Mouse (Mus musculus): ENCODE measurements at regions not wholly inside any gene's neighbourhood (a gene's known extent, or its start where the extent isn't known, plus 50 kb on each side); places are given as distances from the start of the nearest gene placed in this dataset.
"Not testable (repeated sequence)": the region's sequence is repeated elsewhere in the genome, so short reads cannot be mapped to it uniquely, and the experiment has no call there.

DNA sequence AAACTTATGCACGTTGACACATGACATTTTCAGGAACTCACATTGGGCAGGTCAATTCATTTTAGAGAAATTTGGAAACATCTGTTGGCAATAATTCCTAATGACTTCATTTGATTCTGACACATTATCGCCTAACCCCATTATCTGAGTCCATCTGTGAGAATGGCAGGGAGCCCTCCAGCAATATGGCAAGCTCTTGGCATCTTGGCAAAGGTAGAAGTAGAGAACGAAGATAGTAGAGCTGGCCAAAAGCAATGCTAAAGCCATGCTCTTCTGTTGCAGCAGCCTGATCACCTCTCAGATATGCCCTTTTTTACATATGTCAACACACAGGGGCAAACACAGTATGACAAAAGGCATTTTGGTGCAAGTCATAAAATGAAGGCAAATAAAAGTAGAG, 536.4 kb upstream of the Ins1 start:
- no peak for TF ChIP-seq POLR2A (IDR thresholded peaks at IDR 0.05; ENCODE audit: borderline replicate concordance, insufficient read depth, low read length)
- no peak for TF ChIP-seq CTCF (IDR thresholded peaks at IDR 0.05; ENCODE audit: borderline replicate concordance, insufficient read depth, low read depth, low read length)
- no peaks in the 10 kb centered on the region for H3K27me3 ChIP-seq (ENCODE audit: control insufficient read depth, insufficient read depth, low read length)
- WGBS, result 9% methylated on average over 3 of the region's 3 CpGs
- no peak overlapping the region for H3K4me3 ChIP-seq (replicated peaks; ENCODE audit: insufficient read depth, low read depth, low read length)
- H3K27ac ChIP-seq (ENCODE audit: insufficient read depth, low read length), result no peak overlapping the region
- no peaks in the 10 kb centered on the region for H3K4me1 ChIP-seq (ENCODE audit: control insufficient read depth, insufficient read depth, low read length)
- DNase-seq, result peak in 1 of 2 experiments; percentile 11

DNA sequence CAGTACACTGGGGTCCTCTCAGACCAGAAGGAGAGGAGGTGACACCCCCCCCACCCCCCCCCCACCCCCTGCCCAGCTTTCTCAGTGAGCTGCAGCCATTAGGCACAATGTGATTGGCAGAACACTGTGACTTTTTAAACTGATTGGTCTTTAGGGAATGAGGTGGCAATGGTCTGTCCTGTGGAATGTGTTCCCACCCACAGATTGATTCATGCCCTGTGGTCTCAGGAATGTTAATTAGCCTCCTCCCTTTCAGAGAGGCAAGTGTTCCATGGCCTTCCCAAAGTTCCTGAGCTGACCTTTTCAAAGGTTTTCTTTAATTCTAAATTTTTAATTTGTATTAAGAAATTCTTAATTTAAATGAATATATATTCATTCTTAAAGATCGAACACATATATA, 524.0 kb upstream of the Ins1 start:
- Histone ChIP-seq H3K27ac (ENCODE audit: insufficient read depth, low read length) (no peak overlapping the region), H3K27me3 (ENCODE audit: control insufficient read depth, insufficient read depth, low read length) (no peaks in the 10 kb centered on the region), H3K4me3 (replicated peaks; ENCODE audit: insufficient read depth, low read depth, low read length) (no peak overlapping the region), H3K4me1 (ENCODE audit: control insufficient read depth, insufficient read depth, low read length) (no peaks in the 10 kb centered on the region)
- TF ChIP-seq CTCF (IDR thresholded peaks at IDR 0.05; ENCODE audit: borderline replicate concordance, insufficient read depth, low read depth, low read length) (no peak), POLR2A (IDR thresholded peaks at IDR 0.05; ENCODE audit: borderline replicate concordance, insufficient read depth, low read length) (no peak)
- 90% methylated on average over 1 of the region's 1 CpGs for WGBS
- DNase-seq, result no peak

DNA sequence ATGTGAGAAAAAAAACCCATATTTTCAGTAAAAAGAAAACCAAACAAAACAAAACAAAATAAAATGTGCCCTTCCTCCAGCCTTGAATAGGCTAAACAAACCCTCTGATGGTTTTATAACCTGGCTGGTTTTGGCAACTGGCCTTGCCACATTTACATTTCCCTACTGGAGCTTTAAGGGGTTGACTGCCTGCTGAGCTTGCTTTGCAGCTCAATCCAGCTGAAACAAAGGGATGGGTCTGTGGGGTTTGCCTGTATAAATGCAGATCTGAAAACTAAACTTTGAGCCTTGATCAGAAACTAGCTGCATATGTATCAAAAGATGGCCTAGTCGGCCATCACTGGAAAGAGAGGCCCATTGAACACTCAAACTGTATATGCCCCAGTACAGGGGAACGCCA, 523.1 kb upstream of the Ins1 start:
- Histone ChIP-seq H3K27me3 (ENCODE audit: control insufficient read depth, insufficient read depth, low read length) (no peaks in the 10 kb centered on the region), H3K4me1 (ENCODE audit: control insufficient read depth, insufficient read depth, low read length) (no peaks in the 10 kb centered on the region), H3K4me3 (replicated peaks; ENCODE audit: insufficient read depth, low read depth, low read length) (no peak overlapping the region), H3K27ac (ENCODE audit: insufficient read depth, low read length) (no peak overlapping the region)
- 65% methylated on average over 2 of the region's 2 CpGs for WGBS
- TF ChIP-seq POLR2A (IDR thresholded peaks at IDR 0.05; ENCODE audit: borderline replicate concordance, insufficient read depth, low read length) (no peak), CTCF (IDR thresholded peaks at IDR 0.05; ENCODE audit: borderline replicate concordance, insufficient read depth, low read depth, low read length) (no peak)
- no peak for DNase-seq

DNA sequence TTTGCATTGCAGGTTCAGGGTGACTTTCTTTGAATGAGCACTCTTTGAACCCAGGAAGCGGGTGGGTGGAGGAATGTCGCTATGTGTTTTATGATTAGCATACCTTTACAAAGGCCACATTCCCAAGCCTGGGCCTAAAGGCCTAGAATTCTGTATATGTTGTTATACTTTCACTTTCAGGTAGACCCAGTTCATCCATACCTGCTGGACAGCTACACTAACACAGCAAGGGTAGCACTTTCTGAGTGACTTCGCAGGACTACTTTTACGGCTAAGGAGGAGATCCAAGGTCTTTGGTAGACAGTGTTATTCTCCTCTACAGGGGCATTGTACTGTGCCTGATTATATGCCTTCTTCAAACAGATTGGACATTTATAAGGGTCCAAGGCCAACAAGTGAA, 521.9 kb upstream of the Ins1 start:
- not testable (repeated sequence) for DNase-seq; H3K27ac ChIP-seq (ENCODE audit: insufficient read depth, low read length); H3K4me1 ChIP-seq (ENCODE audit: control insufficient read depth, insufficient read depth, low read length); H3K4me3 ChIP-seq (replicated peaks; ENCODE audit: insufficient read depth, low read depth, low read length); H3K27me3 ChIP-seq (ENCODE audit: control insufficient read depth, insufficient read depth, low read length)
- WGBS, result 97% methylated on average over 4 of the region's 4 CpGs

DNA sequence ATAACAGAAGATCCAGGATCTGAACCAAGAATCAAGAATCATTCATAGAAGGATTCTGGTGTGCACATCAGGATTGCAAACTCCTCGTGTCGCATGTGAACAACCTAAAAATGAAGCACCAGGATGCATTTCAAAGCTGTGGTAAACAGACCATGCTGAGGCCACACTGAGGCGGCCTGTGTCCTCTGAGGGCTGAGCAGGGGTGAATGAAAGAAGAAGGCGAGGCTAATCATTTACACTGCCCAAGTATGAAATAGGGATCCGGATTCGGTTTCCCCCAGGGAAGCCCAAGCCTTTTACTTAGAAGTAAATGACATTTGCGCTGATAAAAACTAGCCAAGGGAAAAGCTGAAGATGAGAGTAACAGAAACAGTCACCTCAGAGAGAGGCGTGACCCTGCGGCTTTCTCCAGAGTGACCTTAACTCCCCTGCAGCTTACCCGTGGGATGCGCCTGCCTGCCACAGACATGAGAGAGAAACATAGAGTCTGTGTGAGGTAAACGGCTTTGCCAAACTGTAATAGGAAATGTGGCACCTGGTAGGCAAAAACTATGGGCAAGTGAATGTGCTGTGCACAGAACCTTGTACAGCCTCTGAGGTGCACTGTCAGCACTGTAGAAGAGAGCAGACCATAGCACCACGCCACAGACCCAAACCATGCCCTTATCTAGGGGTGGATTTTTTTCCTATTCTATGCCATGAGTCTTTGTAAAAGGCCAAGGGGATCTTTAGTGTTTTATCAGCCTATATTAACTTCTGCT, 490.1 kb upstream of the Ins1 start:
- no peaks in the 10 kb centered on the region for H3K27me3 ChIP-seq (ENCODE audit: control insufficient read depth, insufficient read depth, low read length)
- no peaks in the 10 kb centered on the region for H3K4me1 ChIP-seq (ENCODE audit: control insufficient read depth, insufficient read depth, low read length)
- no peak for TF ChIP-seq CTCF (IDR thresholded peaks at IDR 0.05; ENCODE audit: borderline replicate concordance, insufficient read depth, low read depth, low read length)
- WGBS, result 65% methylated on average over 13 of the region's 13 CpGs
- H3K4me3 ChIP-seq (replicated peaks; ENCODE audit: insufficient read depth, low read depth, low read length), result no peak overlapping the region
- DNase-seq, result no peak
- H3K27ac ChIP-seq (ENCODE audit: insufficient read depth, low read length), result no peak overlapping the region

Measured in cerebellum, adult 2 months (tissue).